Mouse (Mus musculus): ENCODE measurements around the gene Mcpt8. TPM values are rescaled to one million over a fixed set of nuclear protein-coding genes. Genes with fewer than 3 reads are reported as not detected.

The Mcpt8 gene
- polyA plus RNA-seq (2012; rRNA removed) = not detected in 2 replicates

GRCm38 (mm10) chr14:56085167-56085566, at the start of gene Mcpt8:
Gene Mcpt8 (minus strand): TSS chr14:56085273.

GRCm38 (mm10) chr14:56132508-56132907, 47.4 kb upstream of the Mcpt8 start, which contains the start of gene Gzmd:
Gene Gzmd (minus strand): TSS chr14:56132608.

GRCm38 (mm10) chr14:56120525-56120924, 35.5 kb upstream of the Mcpt8 start, which contains the start of gene Gzme:
Gene Gzme (minus strand): TSS chr14:56120625.

GRCm38 (mm10) chr14:56102386-56102785, 17.3 kb upstream of the Mcpt8 start, which contains the start of gene Ctsg:
Gene Ctsg (minus strand): TSS chr14:56102574.

GRCm38 (mm10) chr14:56062213-56062612, 22.9 kb downstream of the Mcpt8 start, which contains the start of gene Mcpt4:
Gene Mcpt4 (minus strand): TSS chr14:56062313.

GRCm38 (mm10) chr14:56041792-56042191, 43.3 kb downstream of the Mcpt8 start, which contains the start of gene Mcpt2:
Gene Mcpt2 (plus strand): TSS chr14:56042041.

Other genes with a start within 250 kb of the Mcpt8 start
- gene Nynrin, start 231.3 kb downstream of the Mcpt8 start, polyA plus RNA-seq (2012; rRNA removed) = 16.1 and 17.4 TPM in 2 replicates
- gene Cbln3, start 200.9 kb downstream of the Mcpt8 start, polyA plus RNA-seq (2012; rRNA removed) = 0.63 and 0.67 TPM in 2 replicates
- gene Khnyn, start 200.3 kb downstream of the Mcpt8 start, polyA plus RNA-seq (2012; rRNA removed) = 21.0 and 21.5 TPM in 2 replicates
- 44.7 and 46.6 TPM in 2 replicates for gene Sdr39u1, start 185.0 kb downstream of the Mcpt8 start, polyA plus RNA-seq (2012; rRNA removed)
- gene Cma1, start 140.6 kb downstream of the Mcpt8 start, polyA plus RNA-seq (2012; rRNA removed) = 2.2 and 2.7 TPM in 2 replicates
- not detected in 2 replicates for gene Cma2, start 134.3 kb downstream of the Mcpt8 start, polyA plus RNA-seq (2012; rRNA removed)
- not detected in 2 replicates for gene Mcpt1, start 67.3 kb downstream of the Mcpt8 start, polyA plus RNA-seq (2012; rRNA removed)
- not detected in 2 replicates for gene Mcpt9, start 54.8 kb downstream of the Mcpt8 start, polyA plus RNA-seq (2012; rRNA removed)
- not detected in 2 replicates for gene Mcpt2, start 43.2 kb downstream of the Mcpt8 start, polyA plus RNA-seq (2012; rRNA removed)
- 1.9 and 2.0 TPM in 2 replicates for gene Mcpt4, start 23.0 kb downstream of the Mcpt8 start, polyA plus RNA-seq (2012; rRNA removed)
- not detected in 2 replicates for gene Ctsg, start 17.3 kb upstream of the Mcpt8 start, polyA plus RNA-seq (2012; rRNA removed)
- gene Gzme, start 35.4 kb upstream of the Mcpt8 start, polyA plus RNA-seq (2012; rRNA removed) = not detected in 2 replicates
- gene Gzmd, start 47.3 kb upstream of the Mcpt8 start, polyA plus RNA-seq (2012; rRNA removed) = not detected in 2 replicates
- not detected in 2 replicates for gene Gzmg, start 74.3 kb upstream of the Mcpt8 start, polyA plus RNA-seq (2012; rRNA removed)
- gene Gzmn, start 89.3 kb upstream of the Mcpt8 start, polyA plus RNA-seq (2012; rRNA removed) = not detected in 2 replicates
- gene Gzmf, start 126.1 kb upstream of the Mcpt8 start, polyA plus RNA-seq (2012; rRNA removed) = not detected in 2 replicates
- gene Gzmc, start 149.4 kb upstream of the Mcpt8 start, polyA plus RNA-seq (2012; rRNA removed) = not detected in 2 replicates
- 0.32 and 0.43 TPM in 2 replicates for gene Gzmb, start 177.0 kb upstream of the Mcpt8 start, polyA plus RNA-seq (2012; rRNA removed)